In genomic region chr16:45251773-45252413, GRCm38 (mm10) we compare ENCODE assay signal across 26 mouse cellular contexts. TPM values are rescaled to one million over a fixed set of nuclear protein-coding genes. Genes with fewer than 3 reads are reported as not detected.
DNase-seq lines count a peak whose midpoint lies in the region; ATAC-seq and TF ChIP-seq lines count a peak whose summit lies in the region.
"Had no signal": no experiment of that assay in that cellular context is flagged by ENCODE, and none has a peak within 500 bp of the region (broad histone marks: within the 10 kb centered on the region; RNA-seq: fewer than 3 reads in every experiment).

No protein-coding gene starts in this region.

- no peak for TF ChIP-seq CTCF in lung, postnatal 0 days (IDR thresholded peaks at IDR 0.05)

- no peak for TF ChIP-seq EP300 in lung, postnatal 0 days (IDR thresholded peaks at IDR 0.05)

- no peak overlapping the region for H3K4me3 ChIP-seq in lung, postnatal 0 days (ENCODE audit: low read depth, low read length)
- H3K4me3 ChIP-seq in heart, embryonic 10.5 days = no peak overlapping the region
- H3K4me3 ChIP-seq: embryonic facial prominence, embryonic 15.5 days; gastrocnemius, adult 2 months; heart, embryonic 13.5 days; hindbrain, embryonic 15.5 days; midbrain, embryonic 12.5 days; neural tube, embryonic 12.5 days had no signal

- H3K27ac ChIP-seq in lung, postnatal 0 days (ENCODE audit: low read length) = no peak overlapping the region
- H3K27ac ChIP-seq in heart, embryonic 10.5 days = no peak overlapping the region
- H3K27ac ChIP-seq: embryonic facial prominence, embryonic 15.5 days; gastrocnemius, adult 2 months; heart, embryonic 13.5 days; hindbrain, embryonic 15.5 days; midbrain, embryonic 12.5 days; neural tube, embryonic 12.5 days had no signal

- H3K9ac ChIP-seq in lung, postnatal 0 days (replicated peaks; ENCODE audit: low read depth) = no peak overlapping the region
- H3K9ac ChIP-seq: embryonic facial prominence, embryonic 15.5 days; forebrain, postnatal 0 days; heart, embryonic 13.5 days; hindbrain, embryonic 15.5 days; liver, postnatal 0 days; midbrain, embryonic 12.5 days; neural tube, embryonic 12.5 days had no signal

- H3K4me1 ChIP-seq in lung, postnatal 0 days (ENCODE audit: insufficient read depth, low read depth, low read length) = no peaks in the 10 kb centered on the region
- H3K4me1 ChIP-seq in heart, embryonic 10.5 days = no peaks in the 10 kb centered on the region
- H3K4me1 ChIP-seq: embryonic facial prominence, embryonic 15.5 days; heart, embryonic 13.5 days; hindbrain, embryonic 15.5 days; midbrain, embryonic 12.5 days; neural tube, embryonic 12.5 days had no signal

- peak; percentile 58 for DNase-seq in lung, postnatal 25 days (ENCODE audit: low spot score)
- no peak for DNase-seq in lung, postnatal 0 days (ENCODE audit: low spot score)
- DNase-seq in thymus, postnatal 14 days = peak; percentile 20
- DNase-seq in thymus, postnatal 4 days = no peak
- DNase-seq in induced T-regulatory cell, adult 2 months (ENCODE audit: low read depth) = peak; percentile 87
- DNase-seq in thymus, postnatal 25 days = peak; percentile 33
- no peak for DNase-seq in heart, embryonic 10.5 days (ENCODE audit: low spot score)
- no peak for DNase-seq in embryo, embryonic 11 days
- DNase-seq: adrenal gland, postnatal 25 days; cerebellum, adult 18-20 months; cerebellum, postnatal 25 days; forebrain, postnatal 0 days; gastrocnemius, adult 2 months; heart, adult 11 months; heart, postnatal 36 days; kidney, adult 8-10 months; kidney, postnatal 25 days; liver; liver, postnatal 0 days; lung, postnatal 4 days had no signal

- WGBS in lung, postnatal 0 days = 71% methylated on average over 6 of the region's 6 CpGs
- 76% methylated on average over 6 of the region's 6 CpGs for WGBS in heart, embryonic 10.5 days

- H3K9me3 ChIP-seq in lung, postnatal 0 days (ENCODE audit: low read length) = no peaks in the 10 kb centered on the region
- H3K9me3 ChIP-seq in heart, embryonic 10.5 days = no peaks in the 10 kb centered on the region
- H3K9me3 ChIP-seq: embryonic facial prominence, embryonic 15.5 days; G1E; heart, embryonic 13.5 days; hindbrain, embryonic 15.5 days; midbrain, embryonic 12.5 days; neural tube, embryonic 12.5 days had no signal

- H3K36me3 ChIP-seq in lung, postnatal 0 days (ENCODE audit: insufficient read depth, low read length) = no peaks in the 10 kb centered on the region
- no peaks in the 10 kb centered on the region for H3K36me3 ChIP-seq in heart, embryonic 10.5 days
- H3K36me3 ChIP-seq: embryonic facial prominence, embryonic 15.5 days; G1E; heart, embryonic 13.5 days; hindbrain, embryonic 15.5 days; midbrain, embryonic 12.5 days; neural tube, embryonic 12.5 days had no signal

- no peak overlapping the region for H3K4me2 ChIP-seq in lung, postnatal 0 days (replicated peaks; ENCODE audit: low read depth, low read length)
- H3K4me2 ChIP-seq: embryonic facial prominence, embryonic 15.5 days; heart, embryonic 13.5 days; hindbrain, embryonic 15.5 days; midbrain, embryonic 12.5 days; neural tube, embryonic 12.5 days had no signal

- H3K27me3 ChIP-seq in lung, postnatal 0 days (replicated peaks; ENCODE audit: insufficient read depth, low read length) = no peaks in the 10 kb centered on the region
- no peaks in the 10 kb centered on the region for H3K27me3 ChIP-seq in heart, embryonic 10.5 days (ENCODE audit: insufficient read depth, poor library complexity, severe bottlenecking)
- H3K27me3 ChIP-seq: embryonic facial prominence, embryonic 15.5 days; heart, embryonic 13.5 days; hindbrain, embryonic 15.5 days; midbrain, embryonic 12.5 days; neural tube, embryonic 12.5 days had no signal

- ATAC-seq in lung, postnatal 0 days = no peak
- ATAC-seq: forebrain, postnatal 0 days; liver, postnatal 0 days had no signal

RNA-seq across cellular contexts. Expression of gene Btla, which starts 27.8 kb away (rescaled TPM):
- 0.13 and 0.19 TPM in 2 replicates for polyA plus RNA-seq in lung, postnatal 0 days (2015; fragmentation: Nextera tagmentation; extraction: Ambion mirVana)
- polyA plus RNA-seq in heart, embryonic 10.5 days (2016; fragmentation: Nextera tagmentation; extraction: Ambion mirVana) = not detected in 2 replicates
- polyA plus RNA-seq: G1E had no signal

Comparison
In these comparisons a context has a peak if more than half of its experiments do, and no peak if none do; other contexts are left out.
1. DNase-seq: peak in lung, postnatal 25 days (single experiment), thymus, postnatal 14 days (single experiment), induced T-regulatory cell, adult 2 months (single experiment) and thymus, postnatal 25 days (single experiment); none in lung, postnatal 0 days (single experiment), thymus, postnatal 4 days (single experiment), heart, embryonic 10.5 days (single experiment) and embryo, embryonic 11 days (single experiment).